Mouse (Mus musculus) forebrain, embryonic 15.5 days (tissue): ENCODE data around the gene Gpbp1l1. TPM values are rescaled to one million over a fixed set of nuclear protein-coding genes. Genes with fewer than 3 reads are reported as not detected.

Experiments
- ATAC-seq: fragments of 200-750 bp; cut with Nextera tagmentation; replicated peaks from 2 replicates; pipeline ENCODE4 v1.8.0; 2017; ENCODE audit warnings: mild to moderate bottlenecking, moderate TSS enrichment, moderate library complexity
- H3K27ac ChIP-seq: fragments of 300-500 bp; sonication (generic); replicated peaks from 2 replicates; pipeline ENCODE4 v1.5.1; 2015; ENCODE audit warnings: mild to moderate bottlenecking, inconsistent platforms
- H3K27me3 ChIP-seq: fragments of 300-500 bp; sonication (generic); 2 replicates; pipeline ENCODE4 v1.6.1; 2015; ENCODE audit warnings: inconsistent platforms
- H3K36me3 ChIP-seq: fragments of 300-500 bp; sonication (generic); 2 replicates; pipeline ENCODE4 v1.6.1; 2015; ENCODE audit warnings: mild to moderate bottlenecking, inconsistent platforms
- H3K4me1 ChIP-seq: fragments of 300-500 bp; sonication (generic); 2 replicates; pipeline ENCODE4 v1.6.1; 2015; ENCODE audit warnings: inconsistent platforms
- H3K4me2 ChIP-seq: fragments of 300-500 bp; sonication (generic); replicated peaks from 2 replicates; pipeline ENCODE4 v1.6.1; 2015; ENCODE audit warnings: mild to moderate bottlenecking, inconsistent platforms
- H3K4me3 ChIP-seq: fragments of 300-500 bp; sonication (generic); 2 replicates; pipeline ENCODE4 v1.5.1; 2015; ENCODE audit warnings: mild to moderate bottlenecking, inconsistent platforms
- H3K9ac ChIP-seq: fragments of 300-500 bp; sonication (generic); replicated peaks from 2 replicates; pipeline ENCODE4 v1.6.1; 2015; ENCODE audit warnings: mild to moderate bottlenecking, inconsistent platforms
- H3K9me3 ChIP-seq: fragments of 300-500 bp; sonication (generic); 2 replicates; pipeline ENCODE4 v1.6.1; 2016; ENCODE audit warnings: inconsistent platforms
- WGBS: fragments of 180-500 bp; shearing (Covaris S2); methylation state at CpG from one replicate; pipeline ENCODE4 v1.1.7; 2015; ENCODE audit warnings: mixed read lengths; 5-methylcytosine and 5-hydroxymethylcytosine counted together
- polyA plus RNA-seq: library from polyadenylated mRNA; unstranded; fragments of >200 nt; fragmentation: Nextera tagmentation; extraction: Ambion mirVana; gene quantifications from 2 replicates; pipeline ENCODE4 v1.2.1, GENCODE M21; 2015

The Gpbp1l1 gene
- 19.7 and 21.8 TPM in 2 replicates for polyA plus RNA-seq

GRCm38 (mm10) chr4:116557306-116558121 lies at the start of gene Gpbp1l1:
Gpbp1l1 (plus strand) TSS chr4:116557658.
- ATAC-seq = peak; percentile 96
- Histone ChIP-seq H3K4me2 (peak within 1 kb of the TSS; percentile 85), H3K4me1 (peaks cover 34% of the 10 kb centered on the region), H3K27me3 (no peaks in the 10 kb centered on the region), H3K36me3 (peaks cover 9% of the 10 kb centered on the region), H3K27ac (peak within 1 kb of the TSS; percentile 91), H3K9me3 (no peaks in the 10 kb centered on the region), H3K9ac (peak within 1 kb of the TSS; percentile 90), H3K4me3 (peak within 1 kb of the TSS; percentile 95)
- WGBS = under 1% methylated on average over 74 of the region's 78 CpGs

GRCm38 (mm10) chr4:116531109-116531508 lies 26.3 kb upstream of the Gpbp1l1 start:
- Histone ChIP-seq H3K4me3 (no peak overlapping the region), H3K36me3 (peaks cover 19% of the 10 kb centered on the region; the same call in 1 of the 2 replicates), H3K4me2 (no peak overlapping the region), H3K9ac (no peak overlapping the region), H3K27me3 (no peaks in the 10 kb centered on the region), H3K4me1 (no peaks in the 10 kb centered on the region), H3K9me3 (no peaks in the 10 kb centered on the region), H3K27ac (no peak overlapping the region)
- 60% methylated on average over 2 of the region's 2 CpGs for WGBS
- ATAC-seq = no peak

- Histone ChIP-seq H3K4me3 (no peak overlapping the region), H3K9ac (no peak overlapping the region), H3K4me2 (no peak overlapping the region), H3K27ac (no peak overlapping the region), H3K9me3 (no peaks in the 10 kb centered on the region), H3K4me1 (no peaks in the 10 kb centered on the region), H3K27me3 (no peaks in the 10 kb centered on the region), H3K36me3 (peaks cover 20% of the 10 kb centered on the region)
- ATAC-seq = no peak
These were observed 21.1 kb upstream of the Gpbp1l1 start for GRCm38 (mm10) chr4:116536351-116536750.

- ATAC-seq = no peak
- H3K36me3 ChIP-seq = peaks cover 19% of the 10 kb centered on the region
- no peak overlapping the region for H3K27ac ChIP-seq
- H3K4me1 ChIP-seq = no peaks in the 10 kb centered on the region
- H3K27me3 ChIP-seq = no peaks in the 10 kb centered on the region
- H3K9ac ChIP-seq = no peak overlapping the region
- H3K4me3 ChIP-seq = no peak overlapping the region
- no peaks in the 10 kb centered on the region for H3K9me3 ChIP-seq
- WGBS = 92% methylated on average over 3 of the region's 3 CpGs
- no peak overlapping the region for H3K4me2 ChIP-seq
These were observed 19.7 kb upstream of the Gpbp1l1 start for GRCm38 (mm10) chr4:116537737-116538136.

- no peak overlapping the region for H3K4me3 ChIP-seq
- ATAC-seq = no peak
- H3K9ac ChIP-seq = no peak overlapping the region
- H3K4me2 ChIP-seq = no peak overlapping the region
- H3K9me3 ChIP-seq = no peaks in the 10 kb centered on the region
- H3K27me3 ChIP-seq = no peaks in the 10 kb centered on the region
- 93% methylated on average over 1 of the region's 1 CpGs for WGBS
- peaks cover 4% of the 10 kb centered on the region; the same call in 1 of the 2 replicates for H3K4me1 ChIP-seq
- H3K36me3 ChIP-seq = peaks cover 9% of the 10 kb centered on the region
- no peak overlapping the region for H3K27ac ChIP-seq
These were observed 7.0 kb upstream of the Gpbp1l1 start for GRCm38 (mm10) chr4:116550432-116550831.

GRCm38 (mm10) chr4:116553035-116553434 lies 4.4 kb upstream of the Gpbp1l1 start:
- no peak overlapping the region for H3K4me2 ChIP-seq
- no peak overlapping the region for H3K9ac ChIP-seq
- WGBS = 78% methylated on average over 3 of the region's 3 CpGs

GRCm38 (mm10) chr4:116555413-116556300 lies 1.8 kb upstream of the Gpbp1l1 start, which contains the start of gene Tmem69:
Tmem69 (minus strand) TSS chr4:116555936.
- 3% methylated on average over 23 of the region's 23 CpGs for WGBS
- peak within 1 kb of the TSS; percentile 85 for H3K4me2 ChIP-seq
- no peaks in the 10 kb centered on the region for H3K27me3 ChIP-seq
- ATAC-seq = no peak
- H3K9me3 ChIP-seq = no peaks in the 10 kb centered on the region
- peaks cover 34% of the 10 kb centered on the region for H3K4me1 ChIP-seq
- H3K4me3 ChIP-seq = peak within 1 kb of the TSS; percentile 95
- peaks cover 9% of the 10 kb centered on the region for H3K36me3 ChIP-seq
- H3K9ac ChIP-seq = peak within 1 kb of the TSS; percentile 60
- H3K27ac ChIP-seq = peak within 1 kb of the TSS; percentile 91

More at GRCm38 (mm10) chr4:116553035-116553434, 4.4 kb upstream of the Gpbp1l1 start:
- no peaks in the 10 kb centered on the region for H3K9me3 ChIP-seq
- no peak overlapping the region for H3K4me3 ChIP-seq
- no peak overlapping the region for H3K27ac ChIP-seq
- H3K27me3 ChIP-seq = no peaks in the 10 kb centered on the region
- no peak for ATAC-seq
- peaks cover 9% of the 10 kb centered on the region for H3K36me3 ChIP-seq
- H3K4me1 ChIP-seq = peaks cover 11% of the 10 kb centered on the region

- Histone ChIP-seq H3K36me3 (peaks cover 9% of the 10 kb centered on the region), H3K9me3 (no peaks in the 10 kb centered on the region), H3K27me3 (no peaks in the 10 kb centered on the region), H3K4me1 (peaks cover 34% of the 10 kb centered on the region), H3K4me2 (peak overlapping the region; percentile 85), H3K9ac (peak overlapping the region; percentile 60), H3K27ac (peak overlapping the region; percentile 91), H3K4me3 (peak overlapping the region; percentile 95)
- ATAC-seq = peak; percentile 98
- WGBS = 0% methylated on average over 28 of the region's 28 CpGs
These were observed 725 bp upstream of the Gpbp1l1 start for GRCm38 (mm10) chr4:116556561-116557305.

GRCm38 (mm10) chr4:116558151-116558882 lies 859 bp downstream of the Gpbp1l1 start:
- Histone ChIP-seq H3K27ac (peak overlapping the region; percentile 91), H3K4me2 (peak overlapping the region; percentile 85), H3K4me3 (peak overlapping the region; percentile 95), H3K27me3 (no peaks in the 10 kb centered on the region), H3K9me3 (no peaks in the 10 kb centered on the region), H3K4me1 (peaks cover 34% of the 10 kb centered on the region), H3K36me3 (peaks cover 4% of the 10 kb centered on the region), H3K9ac (peak overlapping the region; percentile 90)
- ATAC-seq = no peak
- 4% methylated on average over 15 of the region's 15 CpGs for WGBS

GRCm38 (mm10) chr4:116595793-116596192 lies 38.3 kb downstream of the Gpbp1l1 start:
- Histone ChIP-seq H3K36me3 (peaks cover 42% of the 10 kb centered on the region), H3K9ac (no peak overlapping the region), H3K4me3 (no peak overlapping the region), H3K9me3 (no peaks in the 10 kb centered on the region), H3K27me3 (no peaks in the 10 kb centered on the region), H3K4me2 (no peak overlapping the region), H3K27ac (no peak overlapping the region), H3K4me1 (peaks cover 17% of the 10 kb centered on the region)
- no peak for ATAC-seq
- 83% methylated on average over 8 of the region's 8 CpGs for WGBS

- ATAC-seq = no peak
- Histone ChIP-seq H3K4me2 (peak within 1 kb of the TSS; percentile 82), H3K36me3 (peaks cover 42% of the 10 kb centered on the region), H3K9me3 (no peaks in the 10 kb centered on the region), H3K27ac (peak within 1 kb of the TSS; percentile 64), H3K4me3 (peak within 1 kb of the TSS; percentile 68), H3K4me1 (peaks cover 17% of the 10 kb centered on the region), H3K9ac (peak within 1 kb of the TSS; percentile 66), H3K27me3 (no peaks in the 10 kb centered on the region)
- 29% methylated on average over 5 of the region's 5 CpGs for WGBS
These were observed 38.9 kb downstream of the Gpbp1l1 start, which contains the start of gene Ccdc17 for GRCm38 (mm10) chr4:116596379-116596778. Ccdc17 (plus strand) TSS chr4:116596654.
